Mouse (Mus musculus): Measurements from ENCODE around the gene Zfp786.

GRCm38 (mm10) chr6:47812271-47812915 lies 18.3 kb downstream of the Zfp786 start:
- TF ChIP-seq CTCF (IDR thresholded peaks at IDR 0.05; ENCODE audit: control insufficient read depth, insufficient read depth, insufficient read length) (no peak), MYOD1 (IDR thresholded peaks at IDR 0.05; ENCODE audit: control insufficient read depth, insufficient read length, low read depth) (no peak), MAX (IDR thresholded peaks at IDR 0.05) (no peak), USF1 (IDR thresholded peaks at IDR 0.05; ENCODE audit: low read depth) (no peak), MYOG (IDR thresholded peaks at IDR 0.05; ENCODE audit: control insufficient read depth, extremely low read depth, insufficient read length) (no peak), FOSL1 (IDR thresholded peaks at IDR 0.05; ENCODE audit: insufficient read depth, low read length, poor library complexity, severe bottlenecking) (no peak), CEBPB (IDR thresholded peaks at IDR 0.05; ENCODE audit: low read depth) (no peak)
